Mouse (Mus musculus) olfactory bulb, adult 2 months (tissue): ENCODE results near the gene Chmp6. TPM values are rescaled to one million over a fixed set of nuclear protein-coding genes. Genes with fewer than 3 reads are reported as not detected.

Experiments
- H3K27ac ChIP-seq: fragments of 200-500 bp; 2 replicates; pipeline ENCODE4 v1.5.1; 2012; ENCODE audit warnings: low read depth, low read length; ENCODE audit not compliant: insufficient read depth
- H3K4me1 ChIP-seq: fragments of 200-500 bp; 2 replicates; pipeline ENCODE4 v1.6.1; 2012; ENCODE audit warnings: low read length; ENCODE audit not compliant: control insufficient read depth, insufficient read depth
- H3K4me3 ChIP-seq: fragments of 200-500 bp; 2 replicates; pipeline ENCODE4 v1.5.1; 2012; ENCODE audit warnings: mild to moderate bottlenecking, low read depth, low read length, moderate library complexity; ENCODE audit not compliant: insufficient read depth
- CTCF ChIP-seq: fragments of 200-500 bp; IDR thresholded peaks from 2 replicates; pipeline ENCODE4 v1.5.1; 2012; ENCODE audit warnings: low read depth, mild to moderate bottlenecking, low read length, moderate library complexity; ENCODE audit not compliant: insufficient read depth
- POLR2A ChIP-seq: fragments of 200-500 bp; IDR thresholded peaks from 2 replicates; pipeline ENCODE4 v1.6.1; 2012; ENCODE audit warnings: mild to moderate bottlenecking, low read depth, low read length, moderate library complexity; ENCODE audit not compliant: insufficient read depth
- WGBS: fragments of 180-500 bp; shearing (Covaris S2); methylation state at CpG from one replicate; pipeline ENCODE4 v1.1.7; 2018; 5-methylcytosine and 5-hydroxymethylcytosine counted together
- polyA plus RNA-seq: library from polyadenylated mRNA; stranded (reverse); fragments of >200 nt; gene quantifications from 2 replicates; pipeline ENCODE4 v1.2.4, GENCODE M21; 2012; ENCODE audit warnings: low replicate concordance; ENCODE audit not compliant: missing spikeins, insufficient read depth, insufficient read length

Chmp6 gene
- polyA plus RNA-seq = not detected in 2 replicates

GRCm38 (mm10) chr11:119913291-119913934 is at the start of gene Chmp6:
Gene Chmp6 (plus strand): TSS chr11:119913441.
- WGBS = under 1% methylated on average over 48 of the region's 48 CpGs
- H3K27ac ChIP-seq = peak within 1 kb of the TSS; percentile 57
- TF ChIP-seq POLR2A = peak; percentile 37; the same call in 1 of the 2 replicates
- TF ChIP-seq CTCF = 0 out of 2 replicates have a peak, but pooled peaks have one; percentile 6

GRCm38 (mm10) chr11:119866837-119867236 is 46.4 kb upstream of the Chmp6 start:
- H3K4me1 ChIP-seq = peaks cover 16% of the 10 kb centered on the region
- no peak overlapping the region for H3K27ac ChIP-seq
- TF ChIP-seq CTCF (no peak), POLR2A (no peak)
- WGBS = 80% methylated on average over 6 of the region's 6 CpGs
- H3K4me3 ChIP-seq = no peak overlapping the region

More at GRCm38 (mm10) chr11:119913291-119913934, at the start of gene Chmp6:
- peaks cover 43% of the 10 kb centered on the region for H3K4me1 ChIP-seq
- H3K4me3 ChIP-seq = peak within 1 kb of the TSS; percentile 82

GRCm38 (mm10) chr11:119868138-119868537 is 45.1 kb upstream of the Chmp6 start:
- WGBS = 85% methylated on average over 3 of the region's 3 CpGs

GRCm38 (mm10) chr11:119868556-119868955 is 44.7 kb upstream of the Chmp6 start:
- TF ChIP-seq POLR2A (no peak), CTCF (no peak)
- no peak overlapping the region for H3K4me3 ChIP-seq
- peaks cover 3% of the 10 kb centered on the region; the same call in 1 of the 2 replicates for H3K4me1 ChIP-seq
- H3K27ac ChIP-seq = no peak overlapping the region
- 76% methylated on average over 4 of the region's 4 CpGs for WGBS

More at GRCm38 (mm10) chr11:119868138-119868537, 45.1 kb upstream of the Chmp6 start:
- Histone ChIP-seq H3K27ac (no peak overlapping the region), H3K4me3 (no peak overlapping the region), H3K4me1 (peaks cover 7% of the 10 kb centered on the region)
- no peak for TF ChIP-seq POLR2A
- TF ChIP-seq CTCF = no peak

GRCm38 (mm10) chr11:119871141-119871540 is 42.1 kb upstream of the Chmp6 start:
- peaks cover 3% of the 10 kb centered on the region; the same call in 1 of the 2 replicates for H3K4me1 ChIP-seq
- H3K4me3 ChIP-seq = no peak overlapping the region
- TF ChIP-seq CTCF = no peak
- TF ChIP-seq POLR2A = no peak
- WGBS = 94% methylated on average over 7 of the region's 7 CpGs
- H3K27ac ChIP-seq = no peak overlapping the region

- no peak overlapping the region for H3K27ac ChIP-seq
- no peak overlapping the region for H3K4me3 ChIP-seq
- peaks cover 2% of the 10 kb centered on the region; the same call in 1 of the 2 replicates for H3K4me1 ChIP-seq
- TF ChIP-seq CTCF = no peak
- no peak for TF ChIP-seq POLR2A
- 94% methylated on average over 4 of the region's 4 CpGs for WGBS
These were observed 39.6 kb upstream of the Chmp6 start for GRCm38 (mm10) chr11:119873643-119874042.

GRCm38 (mm10) chr11:119874841-119875240 is 38.4 kb upstream of the Chmp6 start:
- no peak overlapping the region for H3K27ac ChIP-seq
- WGBS = 90% methylated on average over 1 of the region's 1 CpGs
- TF ChIP-seq POLR2A (no peak), CTCF (no peak)
- H3K4me1 ChIP-seq = no peaks in the 10 kb centered on the region
- H3K4me3 ChIP-seq = no peak overlapping the region

GRCm38 (mm10) chr11:119875685-119876084 is 37.6 kb upstream of the Chmp6 start:
- WGBS = 88% methylated on average over 9 of the region's 9 CpGs
- Histone ChIP-seq H3K27ac (no peak overlapping the region), H3K4me1 (no peaks in the 10 kb centered on the region), H3K4me3 (no peak overlapping the region)
- no peak for TF ChIP-seq CTCF
- TF ChIP-seq POLR2A = no peak

GRCm38 (mm10) chr11:119877124-119877523 is 36.1 kb upstream of the Chmp6 start:
- WGBS = 87% methylated on average over 7 of the region's 7 CpGs
- Histone ChIP-seq H3K4me3 (no peak overlapping the region), H3K27ac (no peak overlapping the region), H3K4me1 (no peaks in the 10 kb centered on the region)
- no peak for TF ChIP-seq CTCF
- TF ChIP-seq POLR2A = no peak
